Mouse (Mus musculus): ENCODE measurements around the gene Tet3.

The Tet3 gene

DNA sequence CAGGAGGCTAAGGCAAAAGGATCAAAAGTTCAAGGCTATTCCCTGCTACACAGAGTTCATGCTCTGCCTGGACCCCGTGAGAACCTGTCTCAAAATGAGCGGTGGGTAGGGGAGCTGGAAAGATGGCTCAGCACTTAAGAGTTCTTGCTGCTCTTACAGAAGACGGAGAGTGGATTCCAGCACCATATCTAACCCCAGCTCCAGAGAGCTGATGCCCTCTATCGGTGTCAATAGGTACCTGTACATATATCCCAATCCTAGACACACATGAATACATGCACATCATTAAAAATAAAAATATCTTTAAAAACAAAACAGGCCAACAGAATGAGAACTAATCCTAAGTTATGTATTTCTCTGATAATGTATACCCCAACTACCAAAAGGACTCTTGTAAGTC, 19.3 kb upstream of the Tet3 start:
- DNase-seq (ENCODE audit: low spot score): no peak

DNA sequence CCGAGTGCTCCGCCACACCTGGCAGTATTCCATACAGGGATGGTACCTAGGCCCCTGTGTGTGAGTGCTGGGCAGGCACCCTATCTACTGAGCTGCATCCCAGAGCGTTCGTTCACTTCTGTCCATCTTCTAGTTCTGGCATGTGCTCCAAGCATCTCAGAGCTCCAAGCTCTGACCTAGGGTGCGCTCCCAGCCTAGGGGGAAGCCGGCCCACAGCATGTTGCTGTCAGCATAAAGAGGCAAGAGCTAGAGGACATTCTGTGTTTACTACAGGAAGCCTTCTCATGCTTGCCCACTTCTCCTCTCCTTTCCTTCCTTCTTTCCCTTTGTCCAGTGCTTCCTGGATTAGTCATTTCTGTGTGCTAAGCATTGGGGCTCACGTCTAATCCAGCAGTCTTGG, 16.5 kb upstream of the Tet3 start:
- no peak for DNase-seq (ENCODE audit: low spot score)

DNA sequence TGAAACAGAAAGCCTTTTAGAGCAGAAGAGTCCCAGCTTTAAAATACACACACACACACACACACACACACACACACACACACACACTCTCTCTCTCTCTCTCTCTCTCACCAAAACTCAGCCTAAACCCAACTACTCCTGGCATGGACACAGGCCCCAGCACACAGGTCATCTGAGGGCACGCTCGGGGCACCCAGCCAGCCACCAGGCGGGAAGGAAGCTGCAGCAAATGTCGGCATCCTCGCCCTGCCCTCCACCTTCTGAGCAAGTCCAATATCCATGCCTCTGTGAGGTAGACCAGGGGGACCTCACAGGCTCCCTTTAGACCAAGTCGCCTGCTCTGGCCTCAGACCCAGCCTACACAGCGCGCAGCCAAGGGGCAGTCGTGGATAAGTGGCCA, 14.4 kb upstream of the Tet3 start:
- DNase-seq (ENCODE audit: low spot score): no peak

DNA sequence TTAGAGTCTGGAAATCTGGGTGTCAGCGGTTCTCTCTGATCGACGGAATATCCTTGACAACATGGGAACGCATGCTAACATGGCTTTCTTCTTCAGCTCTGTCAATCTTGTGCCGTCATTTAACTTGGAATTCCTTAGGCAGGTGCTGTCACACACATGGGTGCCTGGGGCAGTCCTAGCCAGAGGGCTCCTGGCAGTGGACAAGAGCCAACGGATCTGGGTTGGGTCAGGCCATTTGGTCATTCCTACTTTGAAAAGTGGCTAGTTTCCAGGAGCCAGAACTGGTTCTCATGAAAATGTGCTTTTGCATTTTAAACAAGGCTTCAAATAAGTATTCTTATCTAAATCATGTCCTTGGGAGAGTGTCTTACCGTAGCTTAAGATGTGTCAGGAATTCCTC, 12.9 kb upstream of the Tet3 start:
- no peak for DNase-seq (ENCODE audit: low spot score)

DNA sequence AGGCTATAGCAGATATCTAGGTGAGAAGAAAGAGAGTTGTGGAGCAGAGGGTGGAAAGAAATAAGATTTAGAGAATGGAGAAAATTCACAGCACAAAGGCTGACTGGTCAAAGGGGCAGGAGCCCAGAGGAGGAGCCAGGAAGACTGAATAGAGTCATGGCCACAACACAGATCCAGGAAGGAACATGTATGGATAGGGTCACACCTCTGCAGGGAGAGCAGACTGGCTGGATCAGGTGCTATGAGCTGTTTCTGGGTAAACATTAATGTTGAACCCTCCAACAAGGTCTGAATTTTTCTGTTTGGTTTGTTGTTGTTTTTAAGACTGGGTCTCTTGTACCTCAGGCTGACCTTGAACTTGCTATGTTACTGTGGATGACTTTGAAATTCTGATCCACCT, 5.1 kb upstream of the Tet3 start:
- DNase-seq (ENCODE audit: low spot score): no peak

DNA sequence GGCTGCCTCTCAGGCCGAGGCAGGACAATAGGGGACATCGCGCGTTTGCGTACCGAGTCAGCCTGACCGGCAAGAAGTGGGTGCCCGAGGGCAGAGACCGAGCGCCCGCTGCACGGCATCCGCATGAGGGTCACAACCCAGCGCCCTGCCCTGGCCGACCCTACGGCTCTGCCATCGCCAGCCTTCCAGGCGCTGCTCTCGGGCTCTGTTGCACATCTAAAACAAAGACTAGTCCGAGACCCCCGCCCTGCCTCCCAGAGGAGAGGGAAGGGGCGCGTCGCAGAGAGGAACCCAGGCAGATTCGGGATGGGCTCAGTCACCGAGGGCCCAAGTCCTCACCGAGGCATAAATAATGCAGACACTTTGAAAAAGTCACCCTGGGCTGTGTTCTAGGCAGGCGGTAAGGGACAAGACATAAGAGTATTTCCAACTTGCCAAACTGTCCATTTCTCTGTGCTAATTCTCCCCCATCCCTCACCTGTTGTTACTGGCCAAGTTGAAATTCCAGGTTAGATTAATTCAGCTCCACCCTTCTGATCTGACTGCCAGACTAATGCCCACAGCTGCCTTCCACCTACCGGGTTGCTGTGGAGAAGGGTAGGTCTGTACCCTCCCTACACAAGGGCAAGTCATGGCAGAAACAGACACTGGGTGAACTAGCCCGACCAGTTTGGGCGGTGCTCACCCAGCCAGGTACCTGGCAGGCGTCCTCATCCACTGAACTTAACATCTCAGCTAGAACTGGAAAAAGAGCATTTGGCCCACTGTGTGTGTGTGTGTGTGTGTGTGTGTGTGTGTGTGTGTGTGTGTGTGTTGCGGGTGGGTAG, 1.7 kb downstream of the Tet3 start:
- no peak for DNase-seq (ENCODE audit: low spot score)

DNA sequence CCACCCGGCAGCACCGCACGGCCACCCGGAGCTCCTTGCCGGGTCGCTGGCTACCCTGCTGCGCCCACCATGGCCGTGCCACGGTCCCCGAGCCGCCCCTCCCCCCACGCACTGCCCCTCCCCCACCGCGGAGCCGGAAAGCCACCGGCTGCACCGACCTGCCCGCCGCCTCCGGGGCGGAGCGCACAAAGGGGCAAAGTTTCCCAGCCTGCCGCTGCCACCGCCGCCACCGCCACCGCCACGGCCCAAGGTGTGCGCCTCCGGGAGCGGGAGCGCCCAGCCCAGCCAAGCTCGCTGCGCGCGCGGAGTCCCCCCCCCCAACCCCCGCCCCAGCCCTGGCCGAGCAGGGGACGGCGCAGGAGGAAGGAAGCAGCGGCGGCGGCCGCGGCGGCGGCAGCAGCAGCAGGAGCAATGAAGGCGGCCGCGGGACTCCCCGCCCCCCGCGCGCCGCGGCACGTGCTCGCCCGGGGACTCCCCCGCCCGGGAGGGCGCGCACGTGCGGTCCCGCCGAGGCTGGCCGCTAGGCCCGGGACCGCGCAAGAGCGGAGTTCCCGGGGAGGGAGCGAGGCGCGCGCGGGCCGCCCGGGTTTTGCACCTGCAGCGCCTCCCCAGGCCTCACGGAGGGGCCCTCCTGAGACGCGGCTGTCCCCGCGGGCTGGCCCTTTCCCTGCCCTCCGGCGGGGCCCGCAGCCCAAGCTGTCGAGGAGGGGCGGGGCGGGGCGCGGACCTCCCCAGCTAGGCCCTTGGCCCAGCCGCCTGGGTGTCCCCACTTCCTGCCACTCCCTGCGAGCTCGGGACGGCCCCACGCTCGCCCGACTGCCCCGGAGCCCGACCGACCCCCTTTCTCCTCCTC, 2.5 kb downstream of the Tet3 start:
- peak; percentile 69 for DNase-seq (ENCODE audit: low spot score)

DNA sequence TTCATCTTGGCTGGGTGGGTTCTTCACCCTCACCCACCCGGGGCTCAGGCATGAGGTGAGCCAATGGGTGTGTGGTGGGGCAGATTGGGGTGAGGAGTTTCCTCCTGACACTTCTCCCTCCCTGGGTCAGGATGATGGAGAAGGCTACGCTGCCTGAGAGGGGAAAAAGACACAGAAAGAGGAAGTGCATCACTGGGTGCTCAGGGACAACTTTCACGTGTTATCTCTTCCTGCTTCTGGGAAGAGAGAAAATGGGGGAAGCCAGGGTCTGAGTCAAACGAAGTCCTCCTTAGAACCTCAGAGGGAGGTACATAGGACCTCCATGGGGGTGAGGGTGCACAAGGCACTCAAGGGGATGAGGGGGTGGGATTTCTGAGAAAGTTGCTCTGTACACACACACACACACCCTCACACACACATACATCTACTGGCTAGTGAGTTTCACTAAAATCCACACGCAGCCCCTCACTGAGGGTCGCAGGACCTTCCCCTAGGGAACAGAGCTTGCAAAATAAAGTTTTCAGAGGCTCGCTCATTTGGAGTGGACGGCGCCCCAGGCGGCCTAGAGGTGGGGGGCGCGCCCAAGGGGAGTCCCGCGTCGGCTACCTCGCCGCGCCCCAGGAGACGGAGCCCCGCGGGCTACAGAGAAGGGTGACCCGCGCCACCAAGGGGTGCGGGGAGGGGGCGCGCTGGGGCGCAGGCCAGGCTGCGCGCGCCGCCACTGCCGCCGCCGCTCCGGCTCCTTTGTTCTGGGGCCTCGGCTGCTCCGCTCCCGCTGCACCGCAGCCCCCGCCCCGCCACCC, 3.4 kb downstream of the Tet3 start:
- no peak for DNase-seq (ENCODE audit: low spot score)

DNA sequence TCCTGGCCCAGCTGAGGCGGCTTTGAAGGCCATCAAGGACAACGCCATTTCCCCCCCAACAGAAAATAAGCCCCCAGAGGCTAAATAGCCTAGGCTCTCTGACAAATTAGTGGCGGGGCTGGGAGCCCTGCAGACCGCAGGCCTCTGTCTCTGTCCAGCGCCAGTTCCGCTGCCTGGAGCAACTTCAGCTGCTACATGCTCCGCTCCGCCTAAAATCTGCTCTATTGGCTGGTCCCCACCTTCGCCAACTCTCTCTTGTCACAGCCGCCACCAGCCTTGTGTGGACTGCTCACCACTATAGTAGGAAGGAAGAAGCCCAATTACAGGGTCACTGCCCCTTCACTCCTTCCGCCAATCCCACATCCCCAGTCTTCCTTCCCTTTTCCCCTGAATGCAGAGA, 5.2 kb downstream of the Tet3 start:
- no peak for DNase-seq (ENCODE audit: low spot score)

DNA sequence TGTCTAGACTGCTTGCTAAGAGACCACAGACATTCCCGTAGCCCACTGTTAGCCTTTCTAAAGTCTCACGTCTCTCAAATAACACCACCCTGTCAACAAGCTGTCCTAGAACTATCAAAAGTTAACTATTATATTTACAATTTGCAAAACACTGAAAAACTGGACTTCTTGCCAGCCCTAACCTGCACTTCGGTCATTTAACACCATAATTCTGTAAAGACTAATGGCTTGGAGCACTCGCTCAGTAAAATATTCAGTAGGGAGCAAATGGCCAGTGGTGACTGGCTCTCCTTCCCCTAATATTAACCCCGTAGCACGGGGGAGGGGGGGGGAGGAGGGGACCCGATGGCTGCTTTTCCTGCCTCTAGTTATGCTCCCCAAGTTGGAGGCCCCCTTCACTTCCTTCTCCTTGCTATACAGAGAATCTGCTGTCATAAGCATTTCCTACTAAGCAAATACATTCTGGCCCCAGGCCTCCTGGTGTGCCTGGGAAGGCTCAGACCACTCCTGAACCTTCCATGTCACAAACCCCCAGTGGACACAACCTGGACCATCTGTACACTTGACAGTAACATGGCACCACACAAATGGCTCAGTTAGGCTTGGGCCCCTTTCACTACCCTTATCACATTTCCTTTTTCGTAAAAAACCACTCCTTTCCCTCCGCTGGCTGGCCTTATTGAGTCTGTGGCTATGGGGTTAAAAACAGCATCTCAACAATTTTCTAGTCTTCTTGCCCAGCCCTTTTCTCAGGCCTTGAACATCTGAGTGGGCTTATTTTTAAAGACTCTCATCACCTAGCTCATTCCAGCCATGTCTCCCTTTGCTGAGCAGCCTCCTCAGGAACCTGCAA, 8.2 kb downstream of the Tet3 start:
- no peak for DNase-seq (ENCODE audit: low spot score)

DNA sequence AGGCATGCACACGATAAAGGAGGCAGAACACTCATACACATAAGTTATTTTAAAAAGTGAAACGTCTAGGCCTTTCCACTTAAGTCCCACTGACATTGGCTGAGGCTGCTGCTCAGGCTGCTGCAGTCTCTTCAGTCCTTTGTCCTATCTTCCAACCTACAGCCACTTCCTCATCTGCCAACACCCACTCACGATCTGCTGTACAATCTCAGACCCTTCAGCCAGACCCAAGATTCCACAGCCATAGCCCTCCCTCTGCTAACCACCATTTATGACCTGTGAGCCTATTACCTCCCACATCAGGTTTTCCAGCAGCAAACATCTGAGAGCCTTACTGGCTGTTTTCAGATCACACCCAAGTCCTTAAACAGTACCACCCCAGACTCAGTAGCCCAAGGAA, 9.4 kb downstream of the Tet3 start:
- no peak for DNase-seq (ENCODE audit: low spot score)

DNA sequence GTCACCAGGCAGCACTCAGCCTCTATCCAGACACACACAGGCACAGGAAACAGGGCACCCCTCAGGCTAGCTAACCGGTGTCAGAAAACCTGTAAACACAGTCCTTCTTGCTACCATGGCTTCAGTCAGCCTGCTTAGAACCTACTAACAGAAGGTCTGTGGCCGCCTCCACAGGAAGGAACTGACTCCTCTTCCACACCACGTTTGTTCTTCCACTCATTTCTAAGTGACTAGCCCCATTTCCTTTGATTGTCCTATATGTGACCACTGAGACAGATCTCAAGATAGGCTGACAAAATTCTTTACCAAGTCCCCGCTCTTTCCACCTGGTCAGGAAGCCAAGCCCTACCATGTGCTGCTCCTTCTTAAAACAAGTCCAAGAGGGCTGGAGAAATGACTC, 10.0 kb downstream of the Tet3 start:
- DNase-seq (ENCODE audit: low spot score): no peak

DNA sequence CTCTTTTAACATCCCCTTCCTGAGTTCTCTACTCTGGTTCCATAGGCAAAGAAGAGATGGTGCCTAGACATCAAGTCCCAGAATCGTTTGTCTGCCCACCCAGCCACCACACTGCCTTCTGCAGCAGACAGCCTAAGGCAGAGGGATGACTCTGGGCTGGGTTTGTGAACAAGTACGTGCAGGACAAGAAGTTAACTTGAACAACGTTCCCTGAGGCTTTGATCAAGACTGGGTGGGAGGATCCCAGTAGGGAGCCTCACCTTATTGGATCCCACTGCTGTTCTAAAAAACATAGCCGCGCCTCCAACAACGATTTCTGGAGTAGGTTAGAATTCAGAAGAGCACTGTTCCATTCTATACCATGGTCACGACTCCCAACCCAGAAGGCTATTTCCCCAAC, 11.9 kb downstream of the Tet3 start:
- DNase-seq (ENCODE audit: low spot score): no peak

DNA sequence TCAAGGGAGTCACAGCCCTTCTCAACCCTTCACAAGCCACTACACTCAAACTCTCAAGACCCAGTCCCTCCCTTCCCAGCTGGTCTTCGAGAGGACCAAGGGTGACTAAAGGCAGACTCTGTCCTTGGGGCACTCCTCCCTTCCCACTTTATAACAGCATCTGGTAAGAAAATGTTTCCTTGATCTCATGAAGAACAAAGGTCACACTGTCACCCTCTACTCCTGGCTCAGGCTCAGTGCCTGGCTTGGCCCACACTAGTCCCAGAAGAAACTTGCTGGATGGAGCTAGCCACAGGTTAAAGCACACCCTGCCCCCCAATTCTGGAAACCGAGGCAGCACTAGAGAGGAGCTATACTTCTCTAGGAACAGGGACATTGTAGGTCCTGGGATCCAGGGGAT, 13.1 kb downstream of the Tet3 start:
- DNase-seq (ENCODE audit: low spot score): no peak

DNA sequence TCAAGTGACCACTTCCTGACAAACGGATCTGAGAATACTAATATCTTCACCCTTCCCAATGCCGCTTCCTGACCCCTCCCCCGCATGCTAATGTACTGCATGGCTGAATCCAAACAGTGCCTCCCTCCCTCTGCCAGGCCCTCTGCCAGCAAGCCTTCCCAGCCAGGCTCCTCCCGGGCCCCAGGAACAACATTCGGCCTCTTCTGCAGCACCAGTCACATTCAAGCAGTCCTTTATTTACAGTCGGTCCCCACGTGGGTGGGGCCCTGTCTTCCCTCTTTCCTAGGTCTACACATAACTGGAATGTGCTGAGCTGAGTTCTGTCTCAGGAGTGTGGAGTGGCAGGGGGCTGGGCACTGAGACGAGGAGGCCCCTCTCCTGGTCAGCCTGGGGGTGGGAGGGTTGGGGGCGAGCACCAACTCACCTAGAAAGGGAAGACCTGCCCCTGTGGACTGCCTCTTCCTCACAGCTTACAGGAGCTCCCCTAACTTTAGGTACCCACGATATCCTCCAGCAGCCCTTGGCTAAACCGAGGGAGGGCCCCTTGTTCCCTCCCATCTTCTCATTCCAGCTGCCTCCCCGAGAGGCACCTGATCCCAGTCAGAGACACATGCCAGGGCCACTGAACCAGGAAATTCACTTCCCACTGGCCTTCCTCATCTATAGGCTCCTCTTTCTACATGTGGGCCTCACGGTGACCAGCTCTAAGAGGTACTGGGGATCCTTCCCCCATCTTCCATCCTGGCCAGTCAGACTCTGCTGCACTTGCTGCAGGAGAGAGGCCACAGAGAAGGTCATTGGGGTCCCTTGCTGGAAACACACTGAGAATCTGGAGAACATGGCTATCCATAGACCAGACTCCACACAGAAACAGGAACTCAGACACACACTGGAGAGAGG, 15.2 kb downstream of the Tet3 start:
- no peak for DNase-seq (ENCODE audit: low spot score)

DNA sequence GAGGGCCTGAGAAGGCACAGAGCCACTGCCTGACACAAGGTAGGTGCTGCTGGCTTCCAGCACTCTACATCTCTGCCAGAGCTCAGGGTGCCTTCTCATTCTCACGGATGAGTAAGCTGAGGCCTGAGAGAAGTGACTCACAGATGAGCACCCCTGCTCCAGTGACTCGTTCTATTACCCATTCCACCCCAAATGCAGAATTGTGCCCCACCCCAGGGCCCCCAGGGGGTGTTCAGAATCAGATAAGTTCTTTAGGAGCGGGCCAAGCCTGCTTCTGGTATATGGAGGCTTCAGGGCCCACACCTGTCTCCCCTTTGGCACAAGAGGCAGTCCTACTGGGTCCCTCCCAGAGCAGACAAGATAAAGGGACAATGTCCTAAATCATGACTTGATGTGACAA, 16.2 kb downstream of the Tet3 start:
- DNase-seq (ENCODE audit: low spot score): no peak

DNA sequence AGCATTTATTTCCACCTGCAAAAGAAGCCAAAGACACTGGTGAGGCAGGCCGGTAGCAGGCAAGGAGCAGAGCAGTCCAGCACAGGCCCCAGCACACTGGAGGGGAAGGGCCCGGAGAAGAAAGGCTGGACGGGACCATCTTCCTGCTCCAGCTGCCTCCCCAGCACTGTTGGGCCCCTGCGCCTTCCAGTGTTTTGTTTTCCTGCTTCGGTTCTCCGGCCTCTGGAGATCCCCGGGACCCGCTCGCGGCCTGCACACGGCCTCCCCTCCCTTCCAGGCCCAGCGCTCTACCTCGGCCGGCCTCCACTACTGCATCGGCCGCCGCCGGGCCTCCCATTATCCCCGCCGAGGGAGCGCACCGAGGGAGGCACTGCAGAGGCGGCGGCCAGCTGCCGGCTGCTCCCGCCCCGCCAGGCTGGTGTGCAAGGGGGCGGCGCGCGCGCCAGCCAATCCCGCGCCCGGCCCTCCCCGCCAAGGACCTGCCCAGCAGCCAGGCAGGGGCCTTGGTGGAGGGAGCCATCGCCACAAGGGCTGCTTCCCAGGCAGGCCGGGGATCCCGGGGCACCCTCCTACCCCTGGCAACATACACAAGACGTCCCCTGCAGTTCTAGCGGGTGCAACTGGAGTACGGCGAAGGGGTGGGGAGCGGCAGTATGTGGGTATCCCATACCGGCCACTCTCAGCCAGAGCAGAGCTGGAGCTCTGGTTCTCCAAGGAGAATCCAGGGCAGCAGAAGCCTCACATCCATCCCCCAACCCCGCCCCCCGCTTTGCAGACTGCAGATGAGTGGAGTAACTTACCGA, 17.4 kb downstream of the Tet3 start:
- peak; percentile 76 for DNase-seq (ENCODE audit: low spot score)

DNA sequence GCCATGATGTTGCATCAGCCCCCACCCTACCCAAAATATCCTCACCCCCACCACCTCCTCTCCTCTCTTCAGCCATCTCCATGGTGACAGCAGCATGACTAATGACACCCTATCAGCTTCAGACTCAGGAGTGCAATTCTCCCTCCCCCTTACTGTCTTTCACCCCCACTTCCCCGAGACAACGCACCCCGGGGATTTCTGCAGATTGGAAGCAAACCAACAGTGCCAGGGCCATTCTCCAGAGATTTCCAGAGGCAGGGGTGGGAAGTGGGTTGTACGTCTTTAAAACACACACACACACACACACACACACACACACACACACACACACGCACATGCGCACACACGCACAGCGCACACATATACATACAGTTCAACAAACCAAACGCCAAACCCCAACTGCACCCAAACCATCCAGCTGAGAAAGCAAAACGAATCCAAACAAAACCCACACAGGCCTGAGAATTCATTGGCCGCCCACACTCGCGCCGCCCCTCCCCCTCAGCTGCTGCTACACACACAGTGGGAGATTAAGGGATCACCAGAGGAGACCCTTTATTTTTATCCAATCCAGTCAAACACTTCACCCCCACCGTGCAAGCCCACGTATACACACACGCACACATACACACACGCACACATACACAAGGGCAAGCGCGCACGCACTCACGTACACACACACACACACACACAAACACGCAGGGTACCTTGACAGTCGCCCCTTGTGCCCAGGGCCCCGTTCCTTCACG, 18.2 kb downstream of the Tet3 start:
- no peak for DNase-seq (ENCODE audit: low spot score)

DNA sequence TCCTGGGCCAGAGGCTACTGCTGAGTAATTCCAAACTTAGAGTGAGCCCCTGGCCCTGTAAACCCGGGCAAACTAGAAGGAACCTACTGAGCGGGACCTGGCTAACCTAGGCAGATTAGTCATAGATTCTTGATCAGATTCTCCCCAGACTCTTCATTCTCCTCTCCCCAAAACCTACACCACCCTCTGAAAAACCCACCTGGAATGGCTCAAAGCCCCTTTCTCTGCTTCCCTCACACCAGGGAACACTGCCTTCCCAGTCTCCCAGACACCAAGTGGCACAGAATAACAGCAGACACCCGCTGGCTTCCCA, 18.7 kb downstream of the Tet3 start:
- no peak for DNase-seq (ENCODE audit: low spot score)
